Mouse (Mus musculus) c-Kit-negative CD71-positive TER-119-positive erythroid progenitor cells, embryonic 14.5 days (primary cell): ENCODE results near the gene Gnl2.

ENCODE experiments used
- DNase-seq: peaks from one replicate; pipeline ENCODE4 v3.0.0-alpha.2; 2013; ENCODE audit warnings: low read depth, low spot score

The Gnl2 gene

DNA sequence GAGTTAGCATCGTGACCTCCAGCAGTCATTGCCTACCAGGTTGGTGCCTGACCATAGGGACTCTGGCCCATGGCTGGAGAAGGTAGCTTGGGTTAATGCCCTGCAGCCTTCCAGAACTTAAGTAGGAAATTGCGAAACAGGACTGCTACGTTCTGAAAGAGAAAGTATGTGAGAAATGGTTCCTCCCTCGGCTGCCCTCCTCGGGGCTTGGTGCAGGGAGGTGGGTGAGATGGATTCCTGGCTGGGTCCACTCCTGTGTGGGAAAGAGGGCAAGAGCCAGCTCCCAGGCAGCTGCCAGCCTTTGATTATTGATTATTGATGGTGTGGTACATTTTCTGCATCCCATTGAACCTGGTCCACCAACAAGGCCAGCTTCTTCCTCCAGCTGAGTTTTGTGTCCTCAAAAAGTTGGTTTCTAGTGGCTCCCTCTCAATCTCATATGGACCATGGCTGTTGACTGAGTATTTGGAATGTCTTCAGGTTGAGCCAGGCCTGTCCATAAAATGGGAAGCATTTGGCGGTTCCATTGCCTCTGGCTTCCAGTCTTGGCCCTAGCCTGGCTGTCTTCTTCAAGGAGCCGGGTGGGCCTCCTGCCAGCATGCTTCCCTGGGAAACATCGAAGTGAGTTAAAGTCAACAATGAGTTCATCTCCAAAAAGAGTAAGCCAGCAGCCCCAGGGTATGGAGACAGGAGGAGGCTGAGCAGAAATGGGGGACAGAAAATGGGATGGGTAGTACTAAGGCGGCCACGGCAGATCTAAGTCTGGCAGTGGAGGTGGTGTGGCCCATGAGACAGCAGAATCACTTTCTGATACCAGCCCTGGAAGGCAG, at the start of gene Gnl2:
TSS of gene Gnl2 (plus strand) at position 780 of the 830 bp plus-strand sequence.
- DNase-seq = no peak

DNA sequence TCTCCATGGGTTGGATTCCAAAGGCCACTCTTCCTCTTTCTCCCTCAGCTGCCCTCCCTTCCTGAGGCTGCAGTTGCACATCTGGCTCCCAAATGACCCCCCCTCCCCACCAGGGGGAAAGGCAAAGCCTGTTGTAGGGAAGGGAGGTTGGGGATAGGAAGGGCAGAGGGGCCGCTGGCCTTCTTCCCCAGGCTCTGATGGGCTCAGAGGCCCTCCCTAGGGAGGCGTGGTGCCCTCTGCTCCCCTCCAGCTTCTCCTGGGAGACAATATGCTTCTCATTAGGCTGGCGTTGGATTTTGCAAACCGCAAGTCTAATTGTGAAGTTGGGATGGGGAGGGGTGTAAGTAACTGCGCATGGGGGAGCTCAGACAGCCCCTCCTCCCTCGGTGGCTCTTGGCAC, 47.7 kb upstream of the Gnl2 start:
- DNase-seq = no peak

- no peak for DNase-seq
These were observed 47.1 kb upstream of the Gnl2 start for GRCm38 (mm10) chr4:124969219-124969848.

GRCm38 (mm10) chr4:124970194-124970593, 46.2 kb upstream of the Gnl2 start:
- no peak for DNase-seq

DNA sequence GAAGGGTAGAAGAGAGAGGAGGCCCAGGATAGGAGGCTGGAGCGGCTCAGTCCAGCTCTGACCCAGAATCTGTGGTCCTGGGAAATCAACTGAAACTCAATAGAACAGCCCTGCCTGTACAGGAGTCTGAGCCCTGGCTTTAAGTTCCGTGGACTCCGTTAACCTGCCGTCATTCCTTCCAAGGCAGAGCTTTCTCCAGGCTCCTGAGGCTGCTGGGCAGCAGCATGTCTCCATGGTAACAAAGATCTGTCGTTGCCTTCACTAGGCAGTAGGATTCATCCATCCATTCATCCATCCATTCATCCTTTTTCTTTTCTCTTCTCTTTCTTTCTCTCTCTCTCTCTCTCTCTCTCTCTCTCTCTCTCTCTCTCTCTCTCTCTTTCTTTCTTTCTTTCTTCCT, 45.7 kb upstream of the Gnl2 start:
- DNase-seq = no peak

- DNase-seq = no peak
These were observed 45.3 kb upstream of the Gnl2 start for GRCm38 (mm10) chr4:124971094-124971493.

GRCm38 (mm10) chr4:124972316-124972715, 44.1 kb upstream of the Gnl2 start:
- no peak for DNase-seq

- no peak for DNase-seq
These were observed 43.1 kb upstream of the Gnl2 start for GRCm38 (mm10) chr4:124973296-124973695.

DNA sequence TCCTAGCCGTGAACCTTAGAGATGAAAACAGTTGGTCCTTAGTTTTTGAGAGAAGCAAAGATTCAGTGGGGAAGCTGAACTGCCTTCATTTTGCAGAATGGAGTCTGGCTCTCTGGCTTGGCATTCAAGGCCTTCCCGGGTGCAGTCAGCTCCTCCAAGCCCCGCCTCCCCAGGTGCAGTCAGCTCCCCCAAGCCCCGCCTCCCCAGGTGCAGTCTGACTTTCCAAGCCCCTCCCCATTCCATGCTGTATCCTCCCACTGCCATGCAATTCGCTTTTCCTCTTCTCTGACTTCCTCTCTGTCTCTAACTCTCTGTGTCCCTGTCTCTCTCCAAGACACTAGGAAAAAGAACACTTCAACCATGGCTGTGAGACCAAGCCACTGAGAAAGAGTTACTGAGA, 38.2 kb upstream of the Gnl2 start:
- DNase-seq = no peak

DNA sequence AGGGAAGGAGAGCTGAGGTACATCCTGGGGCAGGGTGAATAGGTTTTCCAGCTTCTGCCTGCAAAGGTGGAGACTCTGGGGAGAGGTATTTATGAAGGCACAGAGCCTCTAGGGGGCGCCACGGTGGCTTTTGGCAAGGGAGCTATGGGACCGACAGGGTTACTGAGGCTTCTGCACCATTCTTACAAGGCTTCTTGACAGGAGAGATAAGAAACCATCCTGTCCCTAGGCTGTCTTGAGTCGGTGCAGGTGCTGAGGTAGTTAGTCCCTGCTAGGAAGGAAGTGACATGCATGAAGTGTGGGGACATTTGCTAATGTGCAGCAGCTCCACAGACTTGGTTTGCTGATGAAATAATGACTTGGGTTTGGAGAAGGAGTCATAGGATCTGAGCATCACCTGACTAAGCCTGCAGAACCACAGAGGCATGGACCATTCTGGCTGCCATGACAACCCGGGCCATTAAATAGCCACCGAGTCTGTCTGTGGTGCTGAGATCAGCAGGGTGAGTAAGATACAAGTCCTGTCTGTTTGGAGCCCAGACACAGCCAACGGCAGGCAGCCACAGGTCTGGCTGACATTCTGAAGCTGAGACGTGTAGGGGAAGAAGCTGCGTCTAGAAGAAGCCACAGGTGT, 32.4 kb upstream of the Gnl2 start:
- DNase-seq = no peak

DNA sequence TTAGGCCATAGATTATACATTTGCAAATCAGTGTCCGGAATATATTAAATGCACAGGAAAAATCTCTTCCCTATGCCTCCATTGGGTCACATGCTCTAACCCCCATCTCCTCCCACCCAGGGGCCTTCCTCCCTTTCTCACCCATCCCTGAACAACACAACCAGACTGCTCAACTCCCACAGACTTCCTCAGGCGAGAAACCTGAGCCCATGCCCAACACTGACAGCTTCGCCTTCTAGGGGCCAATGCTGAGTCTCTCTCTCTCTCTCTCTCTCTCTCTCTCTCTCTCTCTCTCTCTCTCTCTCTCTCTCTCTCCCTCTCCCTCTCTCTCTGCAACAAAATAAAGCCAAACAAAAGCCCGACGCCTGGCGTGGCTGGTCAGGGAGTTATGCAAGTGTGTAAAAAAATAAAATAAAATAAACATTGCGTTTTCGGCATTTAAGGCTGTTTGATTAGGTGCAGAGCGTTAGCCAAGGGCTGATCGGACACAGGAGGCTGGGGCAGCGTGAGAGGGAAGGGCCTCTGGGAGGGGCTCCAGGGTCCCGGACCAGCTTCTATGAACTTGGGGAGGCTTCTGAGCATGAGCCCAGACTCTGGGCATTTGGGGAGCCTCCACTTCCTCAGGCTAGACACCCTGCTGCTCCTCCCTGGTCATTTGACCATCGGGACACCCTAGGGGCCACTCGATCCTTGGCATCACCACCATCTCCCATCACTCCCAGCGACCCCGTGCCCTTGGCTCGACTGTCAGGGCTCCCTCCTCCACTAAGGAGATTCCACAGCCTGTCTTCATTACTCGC, 31.3 kb upstream of the Gnl2 start:
- no peak for DNase-seq

GRCm38 (mm10) chr4:124985671-124986602, 30.4 kb upstream of the Gnl2 start, which contains the start of gene Rspo1:
TSS of gene Rspo1 (plus strand) at chr4:124986430.
- DNase-seq = no peak

GRCm38 (mm10) chr4:124986739-124987710, 29.4 kb upstream of the Gnl2 start:
- no peak for DNase-seq

GRCm38 (mm10) chr4:124987711-124988097, 28.7 kb upstream of the Gnl2 start:
- DNase-seq = no peak

GRCm38 (mm10) chr4:124988382-124988781, 28.0 kb upstream of the Gnl2 start:
- no peak for DNase-seq

DNA sequence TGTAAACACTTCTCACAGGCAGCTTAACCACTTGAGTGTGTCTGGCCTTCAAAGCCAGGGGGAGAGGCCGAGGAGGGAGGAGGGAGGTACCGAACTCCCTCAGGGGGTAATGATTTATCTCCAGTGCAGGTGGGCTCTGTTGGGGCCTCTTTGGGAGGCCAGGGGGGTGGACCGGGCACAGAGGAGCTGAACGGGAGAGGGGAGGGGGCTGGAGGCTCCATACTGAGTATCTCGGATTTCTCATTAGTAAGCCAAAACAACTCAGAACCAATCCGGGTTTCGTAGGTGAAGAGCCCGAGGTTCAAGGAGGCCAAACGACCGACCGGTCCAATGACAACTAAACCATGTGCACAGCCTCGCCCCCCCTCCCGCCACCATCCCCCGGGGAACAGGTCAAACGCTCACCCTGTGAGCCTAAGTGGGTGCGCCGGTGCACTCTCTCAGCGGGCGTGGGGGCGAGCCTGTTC, 26.6 kb upstream of the Gnl2 start:
- DNase-seq = no peak

GRCm38 (mm10) chr4:124990325-124990724, 26.1 kb upstream of the Gnl2 start:
- no peak for DNase-seq

DNA sequence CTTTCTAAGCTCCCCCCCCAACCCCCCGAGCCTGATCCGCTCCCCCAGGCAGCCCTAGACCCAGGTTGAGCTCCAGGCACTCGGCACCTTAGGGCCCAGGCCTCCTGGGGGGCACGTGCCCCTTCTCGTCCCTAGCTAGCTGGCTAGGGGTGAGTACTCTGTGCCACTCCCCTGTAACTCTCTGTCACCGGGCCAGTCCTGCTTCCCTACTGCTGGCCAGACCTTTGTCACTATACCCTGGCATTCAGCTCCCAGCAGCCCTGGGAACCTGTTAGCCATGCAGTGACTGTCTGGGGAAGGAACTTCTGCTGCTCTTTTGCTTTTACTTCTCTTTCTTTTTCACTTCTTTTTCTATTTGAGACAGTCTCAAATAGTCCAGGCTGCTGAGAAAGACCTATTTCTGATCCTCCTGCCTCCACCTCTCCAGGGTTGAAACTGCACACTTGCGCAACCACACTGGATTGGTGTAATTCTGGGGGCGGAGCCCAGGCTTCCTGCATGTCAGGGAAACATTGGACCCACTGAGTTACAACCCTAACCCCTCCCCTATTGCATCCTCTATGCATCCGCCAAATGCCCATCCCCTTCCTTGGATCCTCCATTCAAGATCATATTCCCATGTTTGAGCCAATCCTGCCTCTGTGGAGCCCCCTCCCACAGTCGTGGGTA, 18.8 kb upstream of the Gnl2 start:
- DNase-seq = no peak

DNA sequence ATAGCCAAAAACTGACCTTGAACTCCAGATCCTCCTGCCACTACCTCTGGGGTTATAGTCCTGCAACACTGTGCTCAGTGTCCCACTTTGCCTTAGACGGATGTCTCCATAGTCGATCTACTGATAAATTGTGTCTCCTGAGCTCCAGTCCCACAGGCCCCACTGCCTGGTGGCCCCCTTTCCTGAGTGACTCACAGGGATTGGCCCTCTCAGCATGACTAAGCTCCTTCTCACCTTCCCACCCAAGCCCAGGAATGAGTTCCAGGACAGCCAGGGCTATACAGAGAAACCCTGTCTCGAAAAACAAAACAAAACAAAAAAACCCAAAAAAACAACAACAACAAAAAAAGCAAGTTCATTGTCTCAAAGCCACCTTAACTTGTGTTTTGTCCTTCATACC, 16.8 kb upstream of the Gnl2 start:
- DNase-seq = no peak
